Mouse (Mus musculus) ovary, postnatal 14 days (tissue): ENCODE results near the gene Olfr1426.
"Not testable (repeated sequence)": the region's sequence is repeated elsewhere in the genome, so short reads cannot be mapped to it uniquely, and the experiment has no call there.

Experiments used
- DNase-seq: peaks from one replicate; pipeline ENCODE4 v3.0.0; 2022; ENCODE audit warnings: low spot score

Gene Olfr1426

DNA sequence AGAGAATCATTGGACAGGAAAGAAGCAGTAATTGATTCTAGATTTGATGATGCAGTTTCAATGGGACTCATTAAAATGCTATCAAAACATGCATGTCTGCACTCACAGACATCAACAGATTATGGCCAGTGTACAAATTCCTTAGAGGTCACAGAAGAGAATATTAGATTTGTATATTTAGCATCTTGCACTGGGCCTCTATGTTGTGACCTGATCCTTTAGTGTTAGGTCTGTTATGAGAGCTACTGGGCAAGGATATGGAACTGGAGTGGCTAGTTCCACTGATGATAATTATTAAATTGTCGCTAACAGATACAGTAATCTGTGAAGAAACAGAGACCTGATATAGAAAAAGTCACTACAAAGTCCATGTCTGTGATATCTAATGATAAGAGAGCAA, at the start of gene Olfr1426:
TSS of gene Olfr1426 (minus strand) at position 101 of the 400 bp plus-strand sequence.
- DNase-seq = no peak

DNA sequence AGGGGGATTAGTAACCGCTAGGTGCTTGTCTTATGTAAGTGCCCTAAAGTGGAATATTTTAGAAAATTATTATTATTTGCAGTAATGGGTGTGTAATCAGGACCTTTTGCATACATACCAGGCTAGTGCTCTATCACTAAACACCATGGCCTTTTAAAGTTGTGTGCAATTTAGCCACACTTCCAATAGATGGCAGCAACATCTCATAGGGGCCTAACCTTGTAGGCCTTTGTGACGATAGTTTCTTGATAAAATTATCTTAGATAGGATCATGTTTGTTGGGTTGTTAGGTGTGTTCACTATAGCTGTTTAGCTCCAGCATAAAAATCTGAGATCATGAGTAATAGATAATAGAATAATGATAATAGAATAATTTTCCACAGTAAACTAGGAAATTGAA, 42.5 kb upstream of the Olfr1426 start:
- no peak for DNase-seq

DNA sequence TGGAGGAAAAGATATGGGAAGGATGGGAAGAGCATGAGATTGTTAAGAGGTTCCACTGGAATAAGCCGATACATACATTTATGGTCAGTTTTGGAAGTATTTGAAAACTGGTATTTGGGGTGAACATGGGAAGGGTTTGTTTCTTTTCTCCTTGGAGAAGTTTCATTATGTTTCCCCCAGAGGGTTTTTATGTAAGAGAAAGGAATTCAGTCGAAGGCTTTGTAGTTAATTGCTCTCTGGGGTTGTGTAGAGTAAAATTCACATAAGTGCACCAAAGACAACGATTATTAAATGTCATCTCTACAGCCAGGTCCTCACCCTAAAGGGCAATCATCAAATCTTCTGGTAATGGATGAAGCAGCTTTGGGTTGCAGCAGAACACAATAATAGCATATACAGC, 31.3 kb upstream of the Olfr1426 start, which contains the start of gene Olfr76:
TSS of gene Olfr76 (minus strand) at position 101 of the 400 bp plus-strand sequence.
- DNase-seq = no peak

DNA sequence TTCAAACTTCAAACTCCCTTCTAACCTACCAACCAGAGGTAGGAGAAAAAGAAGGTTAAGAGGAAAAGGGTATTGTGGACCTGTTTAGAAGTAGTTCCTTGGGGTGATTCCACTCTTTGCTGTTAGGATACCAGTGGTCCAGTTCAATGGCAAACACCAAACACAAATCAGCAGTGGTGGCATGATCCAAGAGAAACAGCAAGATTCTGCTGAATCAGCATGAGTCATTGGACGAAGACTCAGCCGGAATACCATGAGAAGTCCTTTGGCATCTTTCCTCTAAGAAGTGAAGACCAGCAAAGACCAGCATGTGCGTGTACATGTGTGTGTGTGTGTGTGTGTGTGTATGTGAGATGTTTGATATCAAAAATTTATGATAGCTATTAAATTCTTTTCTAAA, 24.7 kb upstream of the Olfr1426 start:
- no peak for DNase-seq

DNA sequence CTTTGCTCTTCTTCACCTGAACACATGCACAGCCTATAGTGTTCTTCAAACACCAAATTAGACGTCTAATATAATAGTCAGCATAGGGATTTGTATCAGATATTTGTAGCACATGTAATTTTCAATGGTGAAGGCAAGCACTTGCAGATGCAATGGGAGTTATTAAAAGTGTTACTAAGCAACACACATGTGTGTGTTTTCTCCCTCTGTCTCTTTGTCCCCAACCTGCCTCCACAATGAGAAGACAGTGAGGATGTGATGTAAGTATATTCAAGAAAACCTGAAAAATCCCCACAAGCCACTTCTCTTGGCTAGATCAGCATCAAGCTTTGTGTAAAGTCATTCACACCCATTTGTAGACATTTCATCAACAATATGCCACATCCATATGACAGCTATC, 24.0 kb upstream of the Olfr1426 start, which contains the start of gene Olfr1428:
TSS of gene Olfr1428 (minus strand) at position 101 of the 400 bp plus-strand sequence.
- no peak for DNase-seq

DNA sequence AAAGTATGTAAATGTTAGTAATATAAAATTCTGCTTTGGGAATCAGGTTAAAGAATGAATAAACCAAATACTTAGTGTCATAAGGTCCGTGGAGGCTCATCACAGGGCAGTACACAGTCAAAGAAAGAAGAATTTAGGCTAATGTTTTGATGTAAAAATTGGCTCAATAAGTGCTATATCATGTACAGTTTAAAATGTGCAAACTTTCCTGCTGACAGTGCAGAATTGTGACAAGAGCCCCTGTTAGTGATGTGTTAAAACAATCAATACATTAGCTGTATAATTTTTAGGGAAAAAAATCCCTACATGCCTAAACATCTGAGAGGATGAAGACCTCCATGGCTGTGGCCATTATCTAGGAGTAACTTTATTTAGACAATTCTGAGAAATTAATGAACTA, 22.0 kb upstream of the Olfr1426 start:
- no peak for DNase-seq

DNA sequence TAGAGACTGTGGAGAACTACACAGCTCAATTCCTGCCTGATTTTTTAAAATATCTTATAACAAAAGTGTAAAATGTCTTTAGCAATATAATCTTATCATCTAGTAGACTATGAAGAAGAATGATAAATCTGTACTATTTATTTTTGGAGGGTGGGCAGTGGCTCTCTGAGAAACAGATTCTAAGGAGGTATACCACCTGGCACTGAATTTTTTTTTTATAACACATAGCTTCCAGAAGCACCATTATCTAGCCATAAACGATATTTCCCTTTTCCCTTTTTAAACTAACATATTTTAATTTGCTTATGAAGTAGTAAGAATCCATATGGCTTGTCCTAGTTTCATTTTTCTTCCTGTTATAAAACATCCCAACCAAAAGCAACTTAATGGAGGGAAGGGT, 12.7 kb upstream of the Olfr1426 start:
- no peak for DNase-seq

DNA sequence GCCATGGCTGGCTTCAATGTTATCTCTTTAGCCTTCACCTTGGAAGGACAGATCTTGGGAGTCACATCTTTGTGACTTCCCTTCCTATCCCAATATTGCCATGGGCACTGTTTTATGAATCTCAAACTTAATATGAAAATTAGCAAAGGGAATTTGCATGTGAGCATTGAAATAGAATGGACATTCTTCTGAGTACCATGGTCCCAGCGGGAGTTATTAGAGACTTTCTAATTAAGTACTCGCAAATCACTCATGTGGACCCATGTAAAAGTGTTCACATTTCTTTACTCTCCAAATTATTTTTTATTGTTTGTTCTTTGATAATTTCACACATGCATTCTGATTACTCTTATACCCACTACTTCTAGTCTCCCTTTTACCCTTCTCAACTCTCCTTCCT, 11.4 kb upstream of the Olfr1426 start, which contains the start of gene Olfr1427:
TSS of gene Olfr1427 (minus strand) at position 101 of the 400 bp plus-strand sequence.
- DNase-seq = no peak

DNA sequence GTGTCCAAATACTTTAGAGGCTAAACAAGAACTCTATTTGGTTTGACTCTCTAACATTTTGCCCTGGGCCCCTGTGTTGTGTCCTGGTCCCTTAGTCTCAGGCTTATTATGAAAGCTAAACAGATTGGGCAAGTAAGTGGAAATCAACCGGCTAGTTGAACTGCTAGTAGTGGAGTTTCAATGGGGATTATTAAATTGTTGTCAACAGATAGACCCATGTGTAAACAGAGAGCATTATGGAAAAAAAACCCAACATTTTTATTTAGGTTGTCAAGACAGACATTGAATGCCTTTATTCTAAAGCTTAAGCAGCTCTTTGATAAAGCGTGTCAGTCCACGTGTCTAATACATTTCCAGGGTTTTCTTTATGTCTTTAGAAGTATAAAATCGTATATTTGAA, 14.2 kb downstream of the Olfr1426 start, which contains the start of gene Olfr1425:
TSS of gene Olfr1425 (minus strand) at position 101 of the 400 bp plus-strand sequence.
- DNase-seq = not testable (repeated sequence)

DNA sequence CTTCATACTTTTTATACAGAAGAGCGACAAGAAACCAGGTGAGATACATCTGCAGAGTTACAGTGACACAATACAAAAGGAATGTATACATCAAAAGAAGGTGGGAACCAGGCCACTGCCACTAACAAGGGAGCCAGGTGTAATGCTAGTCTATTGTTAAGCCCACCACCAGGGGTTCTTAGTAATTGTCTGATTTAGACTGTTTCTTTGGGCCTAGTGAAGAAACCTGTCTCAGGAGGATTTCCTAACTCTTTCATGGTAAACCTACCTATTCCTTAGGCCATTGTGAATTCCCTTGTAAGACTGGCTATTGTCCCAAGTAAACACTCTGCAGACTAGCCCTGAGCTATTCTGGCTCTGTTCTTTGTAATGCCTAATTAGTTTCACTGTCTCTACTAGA, 22.3 kb downstream of the Olfr1426 start:
- DNase-seq = not testable (repeated sequence)

DNA sequence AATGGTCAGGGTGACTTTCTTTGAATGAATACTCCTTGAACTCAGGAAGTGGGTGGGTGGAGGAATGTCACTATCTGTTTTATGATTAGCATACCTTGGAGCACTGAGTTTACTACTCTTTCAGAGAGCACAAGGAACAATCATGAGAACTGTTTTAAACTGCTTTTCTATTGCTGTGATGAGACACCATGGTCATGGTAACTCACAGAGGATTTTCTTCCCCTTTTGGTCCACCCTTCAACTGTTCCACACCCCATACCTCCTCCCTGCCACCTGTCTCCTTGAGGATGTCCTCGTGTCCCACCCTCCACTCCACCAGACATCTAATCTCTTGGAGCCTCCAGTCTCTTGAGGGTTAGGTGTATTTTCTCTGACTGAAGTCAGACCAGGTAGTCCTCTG, 24.0 kb downstream of the Olfr1426 start:
- DNase-seq = not testable (repeated sequence)

DNA sequence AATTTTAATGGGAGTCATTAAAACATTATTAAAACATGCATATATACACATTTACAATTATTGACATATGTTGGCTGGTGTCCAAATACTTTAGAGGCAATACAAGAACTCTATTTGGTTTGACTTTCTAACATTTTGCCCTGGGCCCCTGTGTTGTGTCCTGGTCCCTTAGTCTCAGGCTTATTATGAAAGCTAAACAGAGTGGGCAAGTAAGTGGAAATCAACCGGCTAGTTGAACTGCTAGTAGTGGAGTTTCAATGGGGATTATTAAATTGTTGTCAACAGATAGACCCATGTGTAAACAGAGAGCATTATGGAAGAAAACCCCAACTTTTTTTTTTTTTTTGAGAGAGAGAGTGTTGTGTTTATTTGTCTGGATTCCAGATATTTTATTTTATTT, 29.2 kb downstream of the Olfr1426 start, which contains the start of gene Olfr1424:
TSS of gene Olfr1424 (minus strand) at position 101 of the 400 bp plus-strand sequence.
- DNase-seq = not testable (repeated sequence)

DNA sequence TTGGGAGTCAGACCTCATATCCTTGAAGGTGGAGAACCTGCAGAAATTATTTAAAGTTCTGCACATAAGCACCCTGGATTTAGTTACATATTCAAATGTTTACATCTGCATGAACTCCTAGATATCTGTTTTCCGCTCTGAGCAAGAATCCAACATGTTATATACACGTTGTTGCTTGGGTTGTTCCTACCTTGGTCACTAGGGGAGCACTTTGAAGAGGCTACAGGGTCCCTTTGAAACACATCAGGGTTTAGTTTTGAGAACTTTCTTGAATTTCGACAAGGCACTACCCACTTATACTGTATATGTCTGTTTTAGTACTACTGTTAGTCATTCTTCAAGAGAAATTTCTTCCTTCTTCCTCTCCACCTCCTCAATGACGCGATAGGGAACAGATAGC, 48.6 kb downstream of the Olfr1426 start:
- DNase-seq = no peak

DNA sequence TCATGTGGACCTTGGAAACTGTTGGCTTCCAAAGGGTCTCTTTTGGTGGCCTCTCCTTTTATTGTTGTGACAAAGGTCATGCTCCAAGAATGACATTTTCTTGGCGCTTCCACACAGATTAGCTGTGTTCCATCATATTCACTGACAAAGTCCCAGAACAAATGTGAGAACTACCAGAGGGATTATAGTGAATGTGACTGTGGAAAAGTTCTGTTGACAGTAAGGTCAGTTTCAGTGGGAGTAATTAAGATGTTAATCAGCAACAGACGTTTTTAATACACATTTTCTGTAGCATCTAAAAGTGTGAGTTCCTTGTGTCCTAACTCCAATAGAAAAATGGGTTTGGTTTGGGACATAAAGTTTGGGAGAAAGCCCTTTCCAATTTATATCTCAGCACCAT, 50.6 kb downstream of the Olfr1426 start, which contains the start of gene Olfr1423:
TSS of gene Olfr1423 (minus strand) at position 101 of the 400 bp plus-strand sequence.
- DNase-seq = no peak

DNA sequence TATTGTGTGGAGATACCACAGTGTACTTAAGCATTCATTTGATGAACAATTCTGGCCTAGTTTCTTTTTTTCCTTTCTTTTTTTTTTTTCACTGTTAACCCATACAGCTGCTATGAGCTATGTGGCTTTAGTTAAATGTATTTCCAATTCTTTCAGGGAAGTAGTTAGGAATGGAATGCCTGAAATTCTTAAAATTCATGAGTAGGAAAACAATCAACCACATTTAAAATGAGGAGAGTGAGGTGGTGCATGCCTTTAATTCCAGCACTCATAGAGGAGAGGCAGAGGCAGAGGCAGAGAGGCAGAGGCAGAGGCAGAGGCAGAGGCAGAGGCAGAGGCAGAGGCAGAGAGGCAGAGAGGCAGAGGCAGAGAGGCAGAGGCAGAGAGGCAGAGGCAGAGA, 54.1 kb downstream of the Olfr1426 start:
- DNase-seq = no peak
